Mouse (Mus musculus): Measurements from ENCODE around the gene Mpig6b.

Mpig6b gene

GRCm38 (mm10) chr17:35085208-35085865, 19.4 kb upstream of the Mpig6b start, which contains the start of gene Ly6g6f:
TSS of gene Ly6g6f (minus strand) at chr17:35085610.
- no peak for DNase-seq

- no peak for DNase-seq
Observed at GRCm38 (mm10) chr17:35083929-35084497, 18.0 kb upstream of the Mpig6b start.

- DNase-seq = no peak
Observed at GRCm38 (mm10) chr17:35082841-35083576, 17.0 kb upstream of the Mpig6b start.

- DNase-seq = no peak
Observed at GRCm38 (mm10) chr17:35080710-35081109, 14.7 kb upstream of the Mpig6b start.

GRCm38 (mm10) chr17:35080248-35080647, 14.3 kb upstream of the Mpig6b start:
- DNase-seq = no peak

- DNase-seq = no peak
Observed at GRCm38 (mm10) chr17:35079778-35080177, 13.8 kb upstream of the Mpig6b start.

GRCm38 (mm10) chr17:35077786-35078233, 11.8 kb upstream of the Mpig6b start, which contains the start of gene Ly6g6d:
TSS of gene Ly6g6d (minus strand) at chr17:35078065.
- peak; percentile 75 for DNase-seq

GRCm38 (mm10) chr17:35077285-35077684, 11.3 kb upstream of the Mpig6b start:
- DNase-seq = no peak

- DNase-seq = no peak
Observed at GRCm38 (mm10) chr17:35076507-35077176, 10.7 kb upstream of the Mpig6b start, which contains the start of gene Ly6g6e. TSS of gene Ly6g6e (plus strand) at chr17:35076902.

- no peak for DNase-seq
Observed at GRCm38 (mm10) chr17:35074097-35074496, 8.1 kb upstream of the Mpig6b start.

GRCm38 (mm10) chr17:35071454-35071853, 5.5 kb upstream of the Mpig6b start:
- no peak for DNase-seq

GRCm38 (mm10) chr17:35070556-35071229, 4.7 kb upstream of the Mpig6b start:
- no peak for DNase-seq

- no peak for DNase-seq
Observed at GRCm38 (mm10) chr17:35068213-35068914, 2.4 kb upstream of the Mpig6b start.

GRCm38 (mm10) chr17:35064951-35065947, 735 bp downstream of the Mpig6b start, which contains the start of gene Ly6g6c:
TSS of gene Ly6g6c (plus strand) at chr17:35065388.
- DNase-seq = peak; percentile 84

GRCm38 (mm10) chr17:35064378-35064877, 1.6 kb downstream of the Mpig6b start:
- DNase-seq = no peak

- no peak for DNase-seq
Observed at GRCm38 (mm10) chr17:35063466-35063865, 2.5 kb downstream of the Mpig6b start.

GRCm38 (mm10) chr17:35061299-35061698, 4.7 kb downstream of the Mpig6b start:
- no peak for DNase-seq

- DNase-seq = peak; percentile 35
Observed at GRCm38 (mm10) chr17:35060737-35061297, 5.2 kb downstream of the Mpig6b start.

- no peak for DNase-seq
Observed at GRCm38 (mm10) chr17:35060071-35060470, 5.9 kb downstream of the Mpig6b start.

Data from kidney, adult 11 months (tissue).